In the genomic region with DNA sequence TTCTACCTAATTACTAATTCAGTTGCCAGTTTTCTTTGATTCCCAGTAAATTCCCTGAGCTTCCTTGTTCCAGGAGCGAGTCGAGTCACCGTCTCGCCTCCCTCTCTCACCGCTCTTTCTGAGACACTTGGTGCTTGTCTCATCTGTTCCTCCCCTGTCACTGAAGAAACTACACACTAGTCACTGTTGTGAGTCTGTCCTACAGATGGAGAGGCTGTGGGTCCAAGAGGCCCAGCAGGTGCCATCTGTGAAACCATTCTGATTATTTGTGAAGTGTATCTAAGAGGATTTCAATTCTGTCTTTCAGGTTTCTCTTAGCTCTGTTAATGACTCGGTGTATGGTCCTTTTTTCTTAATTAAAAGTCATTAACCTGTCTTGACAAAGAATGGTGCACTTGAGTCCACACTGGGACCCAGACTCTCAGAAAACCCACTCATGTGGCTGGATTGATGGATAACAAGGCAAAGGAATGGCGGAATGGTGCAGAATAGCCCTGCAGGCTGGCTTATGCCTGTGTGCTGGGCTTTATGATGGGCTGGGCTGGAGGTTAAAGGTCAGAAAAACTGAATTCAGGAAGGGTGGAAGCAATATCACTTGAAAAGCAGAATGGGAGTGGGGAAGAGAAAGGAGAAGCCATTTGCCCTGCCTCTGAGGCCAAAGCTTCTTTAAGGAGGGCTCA, we compare ENCODE assay signal across 14 mouse cellular contexts.
DNase-seq lines count a peak whose midpoint lies in the region; ATAC-seq and TF ChIP-seq lines count a peak whose summit lies in the region.
"Had no signal": no experiment of that assay in that cellular context is flagged by ENCODE, and none has a peak within 500 bp of the region (broad histone marks: within the 10 kb centered on the region; RNA-seq: fewer than 3 reads in every experiment).

No protein-coding gene starts in this region.

- ATAC-seq in neural tube, embryonic 15.5 days (ENCODE audit: low FRiP score) = 0 out of 2 replicates have a peak, but pooled peaks have one; percentile 12
- ATAC-seq in hindbrain, postnatal 0 days = no peak
- ATAC-seq in stomach, postnatal 0 days (ENCODE audit: low FRiP score, low TSS enrichment) = no peak
- ATAC-seq: lung, postnatal 0 days had no signal

- 59% methylated on average over 7 of the region's 7 CpGs for WGBS in neural tube, embryonic 15.5 days
- 66% methylated on average over 7 of the region's 7 CpGs for WGBS in hindbrain, postnatal 0 days
- 84% methylated on average over 7 of the region's 7 CpGs for WGBS in stomach, postnatal 0 days

- intact Hi-C loops in gastrocnemius, adult 2 months (cut with DNase I) = no loop called here

- H3K4me1 ChIP-seq in neural tube, embryonic 15.5 days = peaks cover 10% of the 10 kb centered on the region
- H3K4me1 ChIP-seq in hindbrain, postnatal 0 days (ENCODE audit: insufficient read depth, low read length) = peaks cover 4% of the 10 kb centered on the region; the same call in 1 of the 2 replicates
- no peaks in the 10 kb centered on the region for H3K4me1 ChIP-seq in stomach, postnatal 0 days (replicated peaks; ENCODE audit: control insufficient read depth, insufficient read depth)

- no peak overlapping the region for H3K4me3 ChIP-seq in neural tube, embryonic 15.5 days (replicated peaks)
- no peak overlapping the region for H3K4me3 ChIP-seq in hindbrain, postnatal 0 days (ENCODE audit: low read length)
- no peak overlapping the region for H3K4me3 ChIP-seq in stomach, postnatal 0 days (ENCODE audit: low read depth, low read length)
- no peak overlapping the region for H3K4me3 ChIP-seq in gastrocnemius, adult 2 months
- H3K4me3 ChIP-seq: heart, embryonic 12.5 days had no signal

- no peak overlapping the region for H3K9ac ChIP-seq in neural tube, embryonic 15.5 days (replicated peaks)
- no peak overlapping the region for H3K9ac ChIP-seq in hindbrain, postnatal 0 days (replicated peaks; ENCODE audit: low read length)
- no peak overlapping the region for H3K9ac ChIP-seq in stomach, postnatal 0 days (ENCODE audit: low read length)
- H3K9ac ChIP-seq: heart, embryonic 12.5 days had no signal

- H3K27me3 ChIP-seq in neural tube, embryonic 15.5 days (replicated peaks) = no peaks in the 10 kb centered on the region
- no peaks in the 10 kb centered on the region for H3K27me3 ChIP-seq in hindbrain, postnatal 0 days (ENCODE audit: insufficient read depth, low read length)
- no peaks in the 10 kb centered on the region for H3K27me3 ChIP-seq in stomach, postnatal 0 days (ENCODE audit: control insufficient read depth, insufficient read depth, low read length)
- H3K27me3 ChIP-seq: heart, embryonic 12.5 days had no signal

- H3K36me3 ChIP-seq in neural tube, embryonic 15.5 days = no peaks in the 10 kb centered on the region
- no peaks in the 10 kb centered on the region for H3K36me3 ChIP-seq in hindbrain, postnatal 0 days (ENCODE audit: insufficient read depth, low read length)
- H3K36me3 ChIP-seq in stomach, postnatal 0 days (ENCODE audit: control insufficient read depth, insufficient read depth, low read length) = no peaks in the 10 kb centered on the region
- H3K36me3 ChIP-seq: heart, embryonic 12.5 days had no signal

- no peaks in the 10 kb centered on the region for H3K9me3 ChIP-seq in neural tube, embryonic 15.5 days (replicated peaks)
- no peaks in the 10 kb centered on the region for H3K9me3 ChIP-seq in hindbrain, postnatal 0 days (ENCODE audit: low read length)
- no peaks in the 10 kb centered on the region for H3K9me3 ChIP-seq in stomach, postnatal 0 days (ENCODE audit: control insufficient read depth, low read length)
- H3K9me3 ChIP-seq: heart, embryonic 12.5 days had no signal

- H3K4me2 ChIP-seq in neural tube, embryonic 15.5 days = no peak overlapping the region
- H3K4me2 ChIP-seq in hindbrain, postnatal 0 days (ENCODE audit: low read depth, low read length) = no peak overlapping the region
- H3K4me2 ChIP-seq in stomach, postnatal 0 days (replicated peaks; ENCODE audit: low read depth) = no peak overlapping the region
- H3K4me2 ChIP-seq: heart, embryonic 12.5 days had no signal

- TF ChIP-seq EP300 in stomach, postnatal 0 days (optimal IDR thresholded peaks at IDR 0.05) = no peak

- TF ChIP-seq CTCF in hindbrain, postnatal 0 days (IDR thresholded peaks at IDR 0.05; ENCODE audit: low read depth) = no peak
- TF ChIP-seq CTCF in stomach, postnatal 0 days (IDR thresholded peaks at IDR 0.05; ENCODE audit: low read depth) = no peak
- TF ChIP-seq CTCF in gastrocnemius, adult 2 months (IDR thresholded peaks at IDR 0.05) = no peak

- DNase-seq in cerebellum, adult 18-20 months = peak; percentile 36 to 38
- DNase-seq in cerebellum, adult 11-12 months = no peak
- DNase-seq in neural tube, embryonic 10.5 days (ENCODE audit: extremely low spot score, low spot score) = no peak
- DNase-seq in hindbrain, postnatal 0 days (ENCODE audit: low spot score) = no peak
- DNase-seq in stomach, postnatal 0 days (ENCODE audit: low spot score) = no peak
- DNase-seq in MN1 (ENCODE audit: low spot score) = no peak
- no peak for DNase-seq in gastrocnemius, adult 2 months
- DNase-seq: gastrocnemius, postnatal 14 days; kidney, adult 9 months; right cerebral cortex, postnatal 14 days; thymus, postnatal 36 days had no signal

- H3K27ac ChIP-seq in neural tube, embryonic 15.5 days (replicated peaks) = 0 out of 2 replicates have a peak overlapping the region, but pooled peaks have one; percentile 46
- H3K27ac ChIP-seq in hindbrain, postnatal 0 days = peak overlapping the region; percentile 6; the same call in 1 of the 2 replicates
- H3K27ac ChIP-seq in stomach, postnatal 0 days (replicated peaks) = peak overlapping the region; percentile 35; the same call in 1 of the 2 replicates
- no peak overlapping the region for H3K27ac ChIP-seq in gastrocnemius, adult 2 months

Comparison
In these comparisons a context has a peak if more than half of its experiments do, and no peak if none do; other contexts are left out.
1. DNase-seq: peak in cerebellum, adult 18-20 months (2 of 2); none in cerebellum, adult 11-12 months (single experiment), neural tube, embryonic 10.5 days (single experiment), hindbrain, postnatal 0 days (single experiment), stomach, postnatal 0 days (single experiment), MN1 (single experiment) and gastrocnemius, adult 2 months (single experiment).